Mouse (Mus musculus): Measurements from ENCODE around the gene Mxra7.

The Mxra7 gene

GRCm38 (mm10) chr11:116784221-116784620, 43.6 kb downstream of the Mxra7 start:
- no peak for DNase-seq (ENCODE audit: low read depth, low spot score)

GRCm38 (mm10) chr11:116782737-116783145, 45.1 kb downstream of the Mxra7 start:
- DNase-seq (ENCODE audit: low read depth, low spot score): peak; percentile 83

DNA sequence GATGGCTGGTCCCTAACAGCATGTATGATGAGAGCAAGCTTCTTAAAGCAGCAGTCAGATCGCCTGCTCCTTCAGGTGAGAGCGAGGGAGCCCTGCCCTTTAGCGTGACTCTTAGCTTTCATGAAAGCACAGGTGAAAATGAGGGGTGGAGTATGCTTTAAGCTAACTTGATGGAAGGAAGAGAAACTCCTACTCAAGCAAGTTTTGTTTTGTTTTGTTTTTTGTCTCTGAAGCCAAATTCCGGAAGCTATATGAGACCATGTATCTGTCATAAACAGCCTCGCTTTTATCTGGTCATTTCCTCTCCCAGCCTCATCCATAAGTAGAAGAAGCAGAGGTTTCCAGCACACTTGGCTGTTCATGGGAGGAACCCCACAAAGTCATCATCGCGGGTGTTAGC, 52.4 kb downstream of the Mxra7 start, which contains the start of gene St6galnac1:
Gene St6galnac1 (minus strand): TSS at position 101 of the 400 bp plus-strand sequence.
- no peak for DNase-seq (ENCODE audit: low read depth, low spot score)

- DNase-seq (ENCODE audit: low read depth, low spot score): no peak
Observed at GRCm38 (mm10) chr11:116773205-116773604, 54.6 kb downstream of the Mxra7 start.

DNA sequence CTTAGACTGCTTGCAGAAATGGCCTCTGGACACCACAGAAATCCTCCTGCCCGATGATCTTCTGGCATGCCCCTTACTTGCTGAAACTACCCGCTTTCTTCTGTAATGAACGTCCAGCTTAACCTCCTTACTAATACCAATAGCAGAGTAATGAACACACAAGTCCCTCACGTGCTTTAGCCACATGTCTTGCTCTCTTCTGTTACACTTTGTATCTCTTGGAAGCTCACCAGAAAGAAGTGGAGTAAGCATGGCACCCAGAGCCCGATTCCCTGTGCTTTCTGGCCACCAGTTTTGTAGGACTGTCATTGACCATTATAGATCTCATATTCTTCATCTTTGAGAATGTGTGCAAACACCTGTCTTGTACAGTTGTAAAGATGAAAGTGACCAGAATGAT, 58.0 kb downstream of the Mxra7 start:
- no peak for DNase-seq (ENCODE audit: low read depth, low spot score)

DNA sequence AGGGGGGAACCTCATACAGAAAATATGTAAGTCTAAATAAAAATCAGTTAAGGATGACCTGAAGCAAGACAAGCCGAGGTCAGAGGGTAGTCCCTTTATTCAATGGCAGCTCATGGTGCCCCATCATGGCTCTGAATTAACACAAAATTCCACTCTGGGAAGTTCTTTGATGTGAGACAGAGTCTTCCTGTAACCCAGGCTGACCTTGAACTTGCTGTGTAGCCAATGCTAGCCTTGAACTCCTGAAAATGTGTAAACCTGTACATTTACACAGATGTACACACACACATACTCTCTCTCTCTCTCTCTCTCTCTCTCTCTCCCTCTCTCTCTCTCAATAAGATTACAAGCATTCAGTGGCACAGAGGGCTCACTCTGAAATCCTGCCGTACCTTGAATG, 62.9 kb downstream of the Mxra7 start:
- peak; percentile 32 for DNase-seq (ENCODE audit: low read depth, low spot score)

DNA sequence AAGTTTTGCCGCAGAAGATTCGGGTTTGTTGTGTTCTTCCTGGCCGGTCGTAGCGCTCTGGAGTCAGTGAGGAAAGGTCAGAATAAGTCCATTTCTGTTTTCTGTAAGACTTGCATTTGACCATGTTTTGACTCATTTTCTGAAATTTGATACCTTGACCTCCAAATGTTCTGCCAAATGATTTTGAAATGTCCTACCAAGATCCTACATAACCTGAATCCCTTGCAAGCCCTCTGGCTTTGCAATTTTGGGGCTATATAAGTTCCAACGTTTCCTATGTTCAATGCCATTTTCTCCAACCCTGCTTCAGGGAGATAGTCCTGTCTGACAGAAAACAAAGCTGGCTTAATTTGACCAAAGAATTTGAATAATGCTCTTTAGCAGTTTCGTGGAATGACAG, 63.5 kb downstream of the Mxra7 start:
- no peak for DNase-seq (ENCODE audit: low read depth, low spot score)

DNA sequence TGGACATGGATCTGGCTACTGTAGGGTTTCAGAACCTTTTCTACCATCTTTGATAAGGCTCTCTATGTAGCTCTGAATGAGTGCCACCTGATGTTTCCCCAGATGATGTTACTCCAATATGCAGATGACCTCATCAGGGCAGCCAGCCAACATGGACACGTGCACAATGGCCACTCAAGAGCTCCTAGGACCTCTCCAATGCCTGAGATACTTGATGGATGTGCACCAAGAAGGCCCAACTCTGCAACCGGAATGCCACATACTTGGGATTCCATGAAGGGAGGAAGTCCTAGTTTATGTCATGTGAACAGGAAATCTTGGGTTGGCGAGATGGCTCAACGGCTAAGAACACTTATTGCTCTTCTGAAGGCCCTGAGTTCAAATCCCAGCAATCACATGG, 72.7 kb downstream of the Mxra7 start:
- peak; percentile 43 for DNase-seq (ENCODE audit: low read depth, low spot score)

DNA sequence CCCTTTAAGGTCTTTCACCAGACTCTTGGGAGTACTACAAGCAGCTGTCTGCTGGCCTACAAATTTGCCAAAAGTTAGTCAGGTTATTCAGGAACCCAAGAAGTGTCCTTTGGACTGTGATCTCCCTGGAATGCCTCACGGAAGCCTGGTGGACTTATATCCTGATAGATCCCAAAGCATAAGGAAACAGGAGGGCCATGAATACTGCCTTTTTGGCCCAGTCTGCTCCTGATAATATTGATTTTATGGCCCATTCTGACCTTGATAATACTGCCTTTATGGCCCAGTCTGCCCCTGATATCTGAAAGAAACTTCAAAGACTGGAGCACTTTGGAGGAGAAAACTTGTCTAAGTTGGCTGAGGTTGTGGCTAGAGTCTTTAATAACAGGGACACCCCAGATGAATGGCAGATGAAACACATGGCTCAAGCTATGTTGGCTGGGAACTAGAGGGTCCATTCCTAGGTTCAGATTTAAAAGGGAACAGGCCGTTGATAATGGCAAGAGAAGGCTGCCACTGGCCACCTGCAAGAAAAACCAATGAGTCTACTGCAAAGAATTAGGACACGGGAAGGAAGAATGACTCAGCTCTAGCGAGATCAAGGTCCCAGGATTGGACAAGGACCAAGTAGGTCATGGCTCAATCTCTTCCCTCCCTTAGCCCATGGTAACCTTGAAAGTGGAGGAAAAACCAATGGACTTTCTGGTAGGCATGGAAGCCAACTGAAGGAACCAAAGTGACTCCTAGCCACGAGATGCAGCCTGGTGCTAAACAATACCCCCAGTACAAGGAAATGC, 74.0 kb downstream of the Mxra7 start:
- peak; percentile 24 for DNase-seq (ENCODE audit: low read depth, low spot score)
